Mouse (Mus musculus): ENCODE measurements around the gene Scp2.
"Not testable (repeated sequence)": the region's sequence is repeated elsewhere in the genome, so short reads cannot be mapped to it uniquely, and the experiment has no call there.

Scp2 gene

GRCm38 (mm10) chr4:108144880-108145279 lies at the start of gene Scp2:
TSS of gene Scp2 (minus strand) at chr4:108144998.
- in situ Hi-C loops (cut with MboI; ENCODE audit: low sequenced_read_pairs) = no loop called here

- in situ Hi-C loops (cut with MboI; ENCODE audit: low sequenced_read_pairs) = no loop called here
Observed at GRCm38 (mm10) chr4:108192821-108193323, 48.1 kb upstream of the Scp2 start.

GRCm38 (mm10) chr4:108182278-108182677 lies 37.5 kb upstream of the Scp2 start:
- in situ Hi-C loops (cut with MboI; ENCODE audit: low sequenced_read_pairs) = no loop called here

- in situ Hi-C loops (cut with MboI; ENCODE audit: low sequenced_read_pairs) = no loop called here
Observed at GRCm38 (mm10) chr4:108168056-108168455, 23.3 kb upstream of the Scp2 start.

GRCm38 (mm10) chr4:108166874-108167273 lies 22.1 kb upstream of the Scp2 start:
- in situ Hi-C loops (cut with MboI; ENCODE audit: low sequenced_read_pairs) = no loop called here

- in situ Hi-C loops (cut with MboI; ENCODE audit: low sequenced_read_pairs) = no loop called here
Observed at GRCm38 (mm10) chr4:108165152-108165895, 20.5 kb upstream of the Scp2 start, which contains the start of gene Echdc2. TSS of gene Echdc2 (plus strand) at chr4:108165437.

- in situ Hi-C loops (cut with MboI; ENCODE audit: low sequenced_read_pairs) = no loop called here
Observed at GRCm38 (mm10) chr4:108163291-108163690, 18.5 kb upstream of the Scp2 start.

GRCm38 (mm10) chr4:108161936-108162335 lies 17.1 kb upstream of the Scp2 start:
- in situ Hi-C loops (cut with MboI; ENCODE audit: low sequenced_read_pairs) = no loop called here

GRCm38 (mm10) chr4:108155141-108155540 lies 10.3 kb upstream of the Scp2 start:
- in situ Hi-C loops (cut with MboI; ENCODE audit: low sequenced_read_pairs) = not testable (repeated sequence)

- in situ Hi-C loops (cut with MboI; ENCODE audit: low sequenced_read_pairs) = not testable (repeated sequence)
Observed at GRCm38 (mm10) chr4:108145554-108145953, 756 bp upstream of the Scp2 start.

GRCm38 (mm10) chr4:108143778-108144177 lies 1.0 kb downstream of the Scp2 start:
- in situ Hi-C loops (cut with MboI; ENCODE audit: low sequenced_read_pairs) = no loop called here

- in situ Hi-C loops (cut with MboI; ENCODE audit: low sequenced_read_pairs) = not testable (repeated sequence)
Observed at GRCm38 (mm10) chr4:108143178-108143577, 1.6 kb downstream of the Scp2 start.

- in situ Hi-C loops (cut with MboI; ENCODE audit: low sequenced_read_pairs) = no loop called here
Observed at GRCm38 (mm10) chr4:108136938-108137337, 7.9 kb downstream of the Scp2 start.

- in situ Hi-C loops (cut with MboI; ENCODE audit: low sequenced_read_pairs) = no loop called here
Observed at GRCm38 (mm10) chr4:108130452-108130851, 14.3 kb downstream of the Scp2 start.

GRCm38 (mm10) chr4:108128339-108128738 lies 16.5 kb downstream of the Scp2 start:
- in situ Hi-C loops (cut with MboI; ENCODE audit: low sequenced_read_pairs) = no loop called here

GRCm38 (mm10) chr4:108127516-108127915 lies 17.3 kb downstream of the Scp2 start:
- in situ Hi-C loops (cut with MboI; ENCODE audit: low sequenced_read_pairs) = no loop called here

- in situ Hi-C loops (cut with MboI; ENCODE audit: low sequenced_read_pairs) = no loop called here
Observed at GRCm38 (mm10) chr4:108126260-108126659, 18.5 kb downstream of the Scp2 start.

- in situ Hi-C loops (cut with MboI; ENCODE audit: low sequenced_read_pairs) = no loop called here
Observed at GRCm38 (mm10) chr4:108124104-108124503, 20.7 kb downstream of the Scp2 start.

- in situ Hi-C loops (cut with MboI; ENCODE audit: low sequenced_read_pairs) = no loop called here
Observed at GRCm38 (mm10) chr4:108117924-108118876, 26.6 kb downstream of the Scp2 start.

- in situ Hi-C loops (cut with MboI; ENCODE audit: low sequenced_read_pairs) = no loop called here
Observed at GRCm38 (mm10) chr4:108117488-108117887, 27.3 kb downstream of the Scp2 start.

GRCm38 (mm10) chr4:108116466-108116865 lies 28.3 kb downstream of the Scp2 start:
- in situ Hi-C loops (cut with MboI; ENCODE audit: low sequenced_read_pairs) = no loop called here
